Mouse (Mus musculus): ENCODE measurements around the gene Cnr2. TPM values are rescaled to one million over a fixed set of nuclear protein-coding genes. Genes with fewer than 3 reads are reported as not detected.

Gene Cnr2
- polyA plus RNA-seq, 1 experiment from 2014 or later: 4.3 TPM

DNA sequence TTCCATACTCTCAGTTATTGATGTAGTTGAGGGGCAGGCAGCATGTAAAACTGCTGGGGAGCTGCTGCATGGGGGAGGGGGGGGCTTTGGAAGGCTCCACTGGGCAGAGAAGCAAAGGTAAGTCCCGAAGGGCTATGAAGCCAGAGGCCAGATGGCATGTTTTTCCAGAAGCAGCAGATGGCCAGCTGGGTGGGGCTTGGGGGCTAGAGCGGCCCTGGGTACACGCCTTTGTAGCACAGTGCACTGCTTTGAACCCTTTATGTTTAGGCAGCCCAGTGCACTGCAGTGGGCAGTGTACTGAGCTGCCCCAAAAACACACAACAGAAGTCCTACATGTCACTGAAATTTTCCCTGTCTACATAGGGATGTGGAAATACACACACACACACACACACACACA, 17.6 kb downstream of the Cnr2 start:
- H3K9ac ChIP-seq: 0 out of 2 replicates have a peak overlapping the region, but pooled peaks have one; percentile 10
- peak overlapping the region; percentile 63 for H3K27ac ChIP-seq
- H3K4me3 ChIP-seq: no peak overlapping the region
- ATAC-seq: peak; percentile 26; the same call in 1 of the 2 replicates
- no peaks in the 10 kb centered on the region for H3K9me3 ChIP-seq (replicated peaks)
- no peaks in the 10 kb centered on the region for H3K27me3 ChIP-seq (replicated peaks)
- H3K4me2 ChIP-seq: peak overlapping the region; percentile 25
- H3K36me3 ChIP-seq: peaks cover 15% of the 10 kb centered on the region
- 10% methylated on average over 3 of the region's 3 CpGs for WGBS (ENCODE audit: insufficient replicate concordance)
- peaks cover 44% of the 10 kb centered on the region for H3K4me1 ChIP-seq

DNA sequence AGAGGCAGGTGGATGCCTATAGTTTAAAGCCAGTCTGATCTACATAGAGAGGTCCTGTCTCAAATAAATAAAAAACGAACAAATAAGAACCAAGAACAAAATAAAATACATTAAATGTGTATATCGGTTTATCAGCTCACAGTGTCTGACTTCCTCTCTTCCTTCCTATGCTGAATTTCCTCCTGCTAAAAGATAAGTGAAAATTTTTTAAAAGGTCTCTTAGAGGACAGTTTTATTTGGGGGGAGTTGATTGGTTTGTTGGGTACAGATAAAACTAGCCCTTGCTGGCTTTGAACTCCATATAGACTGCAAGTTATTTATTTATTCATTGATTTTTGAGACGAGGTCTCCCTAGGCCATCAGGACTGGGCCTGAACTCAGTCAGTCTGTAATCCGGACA, 18.2 kb downstream of the Cnr2 start:
- Histone ChIP-seq H3K4me3 (no peak overlapping the region), H3K27ac (peak overlapping the region; percentile 63; the same call in 1 of the 2 replicates), H3K9ac (0 out of 2 replicates have a peak overlapping the region, but pooled peaks have one; percentile 10), H3K27me3 (replicated peaks) (no peaks in the 10 kb centered on the region), H3K4me2 (peak overlapping the region; percentile 25), H3K36me3 (peaks cover 20% of the 10 kb centered on the region), H3K9me3 (replicated peaks) (no peaks in the 10 kb centered on the region), H3K4me1 (peaks cover 46% of the 10 kb centered on the region)
- WGBS (ENCODE audit: insufficient replicate concordance): 25% methylated on average over 4 of the region's 4 CpGs
- ATAC-seq: no peak

DNA sequence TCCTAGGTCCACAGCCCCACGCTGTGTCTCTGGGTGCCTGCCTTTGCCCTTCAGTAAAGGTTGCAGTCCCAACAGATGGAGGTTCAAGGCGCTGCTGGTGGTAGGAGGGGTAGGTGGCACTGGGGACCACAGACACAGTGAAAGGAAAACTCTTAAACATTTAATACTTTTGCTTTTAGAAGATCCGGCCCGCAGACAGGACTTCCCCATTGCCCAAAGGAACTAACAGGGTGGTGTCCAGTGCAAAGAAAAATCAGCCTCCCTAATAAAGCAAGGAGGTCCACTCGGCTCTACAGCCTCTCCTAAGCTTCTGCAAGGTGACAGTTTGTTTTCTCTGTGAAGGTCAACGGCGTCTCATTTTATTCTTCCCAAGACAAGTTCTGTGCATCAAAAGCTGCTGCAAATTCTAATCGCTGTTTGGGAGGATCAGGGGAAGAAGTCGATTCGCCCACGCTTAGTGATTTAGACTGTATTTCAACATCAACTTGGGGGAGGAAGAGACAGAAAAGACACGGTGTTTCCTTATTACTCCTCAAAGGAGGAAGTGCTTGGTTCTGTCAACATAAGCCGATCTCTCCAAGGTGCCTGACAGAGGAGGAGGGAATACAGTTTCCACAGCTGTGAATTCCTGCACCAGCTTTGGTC, 23.6 kb downstream of the Cnr2 start:
- H3K9ac ChIP-seq: no peak overlapping the region
- H3K36me3 ChIP-seq: peaks cover 43% of the 10 kb centered on the region
- no peaks in the 10 kb centered on the region for H3K27me3 ChIP-seq (replicated peaks)
- 53% methylated on average over 13 of the region's 13 CpGs for WGBS (ENCODE audit: insufficient replicate concordance)
- H3K27ac ChIP-seq: 0 out of 2 replicates have a peak overlapping the region, but pooled peaks have one; percentile 6
- ATAC-seq: no peak
- 0 out of 2 replicates have a peak overlapping the region, but pooled peaks have one; percentile 6 for H3K4me2 ChIP-seq
- 0 out of 2 replicates have a peak, but pooled peaks cover 4% of the 10 kb centered on the region for H3K9me3 ChIP-seq (replicated peaks)
- no peak overlapping the region for H3K4me3 ChIP-seq
- H3K4me1 ChIP-seq: peaks cover 32% of the 10 kb centered on the region

DNA sequence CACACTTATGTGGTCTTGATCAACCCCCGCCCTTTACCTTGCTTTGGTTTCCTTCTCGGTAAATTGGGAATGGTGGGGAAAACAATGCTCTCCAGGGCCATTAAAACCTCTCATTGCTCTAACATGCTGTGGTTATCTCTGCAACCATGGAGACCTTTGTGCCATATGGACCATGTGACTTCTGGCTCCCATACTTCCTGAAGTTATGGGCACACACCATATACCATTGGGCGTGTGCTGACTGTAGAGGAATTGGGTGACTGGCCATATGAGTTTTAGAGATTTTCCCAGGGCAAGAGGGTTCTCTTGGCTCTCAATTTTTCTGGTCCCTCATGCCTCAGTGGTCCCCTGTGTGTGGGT, 24.1 kb downstream of the Cnr2 start:
- peaks cover 28% of the 10 kb centered on the region for H3K4me1 ChIP-seq
- H3K4me3 ChIP-seq: no peak overlapping the region
- H3K27ac ChIP-seq: no peak overlapping the region
- H3K27me3 ChIP-seq (replicated peaks): no peaks in the 10 kb centered on the region
- H3K4me2 ChIP-seq: no peak overlapping the region
- peaks cover 47% of the 10 kb centered on the region for H3K36me3 ChIP-seq
- 0 out of 2 replicates have a peak, but pooled peaks cover 4% of the 10 kb centered on the region for H3K9me3 ChIP-seq (replicated peaks)
- H3K9ac ChIP-seq: no peak overlapping the region
- ATAC-seq: no peak
- WGBS (ENCODE audit: insufficient replicate concordance): 75% methylated on average over 3 of the region's 3 CpGs

DNA sequence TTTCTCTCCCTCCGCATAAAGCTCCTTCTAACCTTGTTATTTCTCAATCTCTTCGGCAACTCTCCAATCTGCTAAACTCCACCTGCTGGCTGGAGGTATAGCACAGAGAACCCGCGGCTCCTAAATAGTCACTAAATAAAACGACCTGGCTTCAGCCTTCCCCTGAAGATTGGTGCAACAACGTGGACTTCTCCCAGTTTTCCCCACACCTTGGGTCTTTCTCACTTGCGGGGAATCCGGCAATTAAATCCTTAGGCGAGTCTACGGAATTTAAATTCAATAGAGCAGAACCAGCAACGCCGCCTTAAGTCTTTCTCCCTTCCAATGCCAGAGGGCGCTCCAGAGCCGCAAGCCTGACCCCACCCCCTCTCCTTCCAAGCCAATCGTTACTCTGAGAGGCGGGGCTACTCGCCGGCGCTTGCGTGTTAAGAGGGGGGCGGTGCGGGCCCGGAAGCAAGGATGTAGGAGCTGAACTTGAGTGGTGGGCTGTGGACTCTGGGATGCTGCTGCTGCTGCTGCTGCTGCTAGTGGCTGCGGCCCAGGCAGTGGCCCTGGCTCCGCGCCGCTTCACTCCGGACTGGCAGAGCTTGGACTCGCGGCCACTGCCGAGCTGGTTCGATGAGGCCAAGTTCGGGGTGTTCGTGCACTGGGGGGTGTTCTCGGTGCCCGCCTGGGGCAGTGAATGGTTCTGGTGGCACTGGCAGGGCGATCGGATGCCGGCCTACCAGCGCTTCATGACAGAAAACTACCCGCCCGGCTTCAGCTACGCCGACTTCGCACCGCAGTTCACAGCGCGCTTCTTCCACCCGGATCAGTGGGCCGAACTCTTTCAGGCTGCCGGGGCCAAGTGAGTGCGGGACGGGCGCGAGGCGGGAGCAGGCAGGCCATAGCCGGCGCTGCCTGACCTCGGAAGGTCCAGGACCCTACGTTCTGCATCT, 25.4 kb downstream of the Cnr2 start, which contains the start of gene Fuca1:
Fuca1 (plus strand) TSS at position 432 of the 938 bp plus-strand sequence.
- peak within 1 kb of the TSS; percentile 95 for H3K4me2 ChIP-seq
- H3K27me3 ChIP-seq (replicated peaks): no peaks in the 10 kb centered on the region
- H3K27ac ChIP-seq: peak within 1 kb of the TSS; percentile 69
- peaks cover 31% of the 10 kb centered on the region for H3K4me1 ChIP-seq
- H3K9me3 ChIP-seq (replicated peaks): 0 out of 2 replicates have a peak, but pooled peaks cover 4% of the 10 kb centered on the region
- 2% methylated on average over 60 of the region's 60 CpGs for WGBS (ENCODE audit: insufficient replicate concordance)
- peaks cover 55% of the 10 kb centered on the region for H3K36me3 ChIP-seq
- H3K9ac ChIP-seq: peak within 1 kb of the TSS; percentile 87
- peak; percentile 94 for ATAC-seq
- H3K4me3 ChIP-seq: peak within 1 kb of the TSS; percentile 97

DNA sequence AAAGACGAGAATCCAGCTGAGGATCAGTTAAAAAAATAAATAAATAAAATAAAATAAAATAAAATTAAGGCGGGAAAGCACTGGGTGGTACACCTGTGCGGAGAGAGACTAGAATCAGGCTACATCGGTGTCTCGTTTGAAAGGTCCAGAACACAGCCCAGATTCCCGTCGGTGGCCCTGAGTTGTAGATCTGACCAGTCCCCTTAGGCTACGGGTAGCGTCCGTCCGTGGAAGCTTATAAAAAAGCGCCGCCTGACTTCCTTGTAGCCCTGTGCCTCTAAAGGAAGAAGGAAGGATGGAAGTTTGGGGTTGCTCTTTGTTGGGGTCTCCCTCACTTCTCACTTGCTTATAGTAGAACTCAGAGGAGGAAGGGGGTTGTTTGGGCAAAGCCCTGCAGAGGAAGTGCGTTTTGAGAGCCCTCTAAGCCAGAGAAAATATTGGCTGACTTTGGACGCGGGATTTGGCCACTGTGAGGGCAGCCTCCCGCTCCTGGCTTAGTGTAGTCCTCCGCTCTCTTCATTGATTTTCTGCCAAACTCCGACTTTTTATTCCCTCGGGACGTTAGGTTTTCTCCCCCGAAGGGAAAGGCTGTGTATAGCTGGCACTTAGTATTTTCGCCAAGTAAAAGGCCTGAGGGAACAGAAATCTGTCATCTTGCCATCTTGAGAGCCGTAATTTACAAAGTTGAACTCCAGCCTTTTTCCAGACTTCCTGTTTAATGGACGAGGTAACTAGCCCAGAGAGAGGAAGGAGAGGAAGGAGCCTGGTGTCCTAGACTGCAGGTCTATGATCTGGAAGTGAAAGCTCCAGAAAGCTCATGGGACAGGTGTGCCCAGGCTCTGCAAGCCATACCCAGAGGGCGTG, 26.3 kb downstream of the Cnr2 start:
- H3K27me3 ChIP-seq (replicated peaks): no peaks in the 10 kb centered on the region
- 13% methylated on average over 26 of the region's 26 CpGs for whole genome bisulfite sequencing (ENCODE audit: insufficient replicate concordance)
- H3K4me2 ChIP-seq: peak overlapping the region; percentile 95
- 0 out of 2 replicates have a peak, but pooled peaks cover 4% of the 10 kb centered on the region for H3K9me3 ChIP-seq (replicated peaks)
- ATAC-seq: no peak
- H3K9ac ChIP-seq: peak overlapping the region; percentile 87
- H3K36me3 ChIP-seq: peaks cover 63% of the 10 kb centered on the region
- peak overlapping the region; percentile 97 for H3K4me3 ChIP-seq
- peaks cover 40% of the 10 kb centered on the region for H3K4me1 ChIP-seq
- H3K27ac ChIP-seq: peak overlapping the region; percentile 69

DNA sequence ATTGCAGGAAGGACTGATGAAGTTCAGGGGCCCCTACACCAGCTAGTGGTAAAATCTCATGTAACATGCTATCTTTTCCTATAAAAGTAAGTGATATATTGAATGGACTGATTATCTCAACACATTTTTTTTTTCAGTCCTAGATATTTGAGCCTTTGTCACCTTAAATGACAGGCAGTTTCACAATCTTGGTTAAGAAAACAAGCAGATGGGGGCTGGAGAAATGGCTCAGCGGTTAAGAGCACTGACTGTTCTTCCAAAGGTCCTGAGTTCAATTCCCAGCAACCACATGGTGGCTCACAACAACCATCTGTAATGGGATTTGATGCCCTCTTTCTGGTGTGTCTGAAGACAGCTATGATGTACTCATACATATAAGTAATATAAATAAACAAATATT, 27.0 kb downstream of the Cnr2 start:
- Histone ChIP-seq H3K27me3 (replicated peaks) (no peaks in the 10 kb centered on the region), H3K4me1 (peaks cover 47% of the 10 kb centered on the region), H3K9ac (0 out of 2 replicates have a peak overlapping the region, but pooled peaks have one; percentile 87), H3K36me3 (peaks cover 58% of the 10 kb centered on the region), H3K27ac (no peak overlapping the region), H3K4me3 (peak overlapping the region; percentile 97; the same call in 1 of the 2 replicates), H3K9me3 (replicated peaks) (0 out of 2 replicates have a peak, but pooled peaks cover 4% of the 10 kb centered on the region), H3K4me2 (peak overlapping the region; percentile 95)
- WGBS (ENCODE audit: insufficient replicate concordance): 85% methylated on average over 1 of the region's 1 CpGs
- no peak for ATAC-seq

DNA sequence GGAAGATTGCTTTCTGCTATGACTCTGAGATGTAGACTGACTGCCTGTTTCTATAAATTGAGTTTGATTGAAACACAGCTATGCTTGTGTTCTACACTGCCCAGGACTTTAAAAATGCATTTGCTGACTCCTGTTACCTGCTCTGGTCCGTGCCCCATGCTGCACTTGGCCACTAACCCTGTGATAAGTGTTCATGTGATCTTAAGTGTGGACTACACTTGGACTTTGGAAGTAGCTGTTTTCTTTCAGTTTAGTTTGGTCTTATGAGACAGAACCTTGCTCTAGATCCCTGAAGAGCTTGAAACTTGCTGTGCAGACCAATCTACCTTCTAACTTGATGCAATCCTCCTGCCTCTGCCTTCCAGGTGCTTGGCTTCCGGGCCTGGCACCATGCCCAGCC, 29.2 kb downstream of the Cnr2 start:
- Histone ChIP-seq H3K4me2 (no peak overlapping the region), H3K9ac (no peak overlapping the region; the same call in 1 of the 2 replicates), H3K36me3 (peaks cover 43% of the 10 kb centered on the region), H3K27me3 (replicated peaks) (no peaks in the 10 kb centered on the region), H3K27ac (no peak overlapping the region), H3K4me3 (no peak overlapping the region), H3K9me3 (replicated peaks) (0 out of 2 replicates have a peak, but pooled peaks cover 4% of the 10 kb centered on the region), H3K4me1 (peaks cover 36% of the 10 kb centered on the region)
- ATAC-seq: no peak
- WGBS (ENCODE audit: insufficient replicate concordance): 73% methylated on average over 2 of the region's 2 CpGs

DNA sequence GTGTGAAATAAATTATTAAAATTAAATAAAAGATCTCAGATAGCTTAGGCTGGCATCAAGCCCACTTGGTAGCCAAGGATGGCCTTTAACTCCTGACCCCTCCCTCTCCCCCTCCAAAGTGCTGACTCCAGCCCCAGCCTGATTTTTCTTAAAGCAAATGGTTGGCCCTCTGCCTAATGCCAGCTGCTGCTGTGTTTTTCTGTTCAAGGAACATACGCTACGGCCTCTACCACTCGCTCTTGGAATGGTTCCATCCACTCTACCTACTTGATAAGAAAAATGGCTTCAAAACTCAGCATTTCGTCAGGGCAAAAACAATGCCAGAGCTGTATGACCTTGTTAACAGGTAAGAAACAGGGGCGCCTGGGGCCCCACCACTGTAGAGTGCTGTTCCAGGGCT, 30.1 kb downstream of the Cnr2 start:
- no peak for ATAC-seq
- H3K36me3 ChIP-seq: peaks cover 46% of the 10 kb centered on the region
- WGBS (ENCODE audit: insufficient replicate concordance): 76% methylated on average over 5 of the region's 5 CpGs
- no peak overlapping the region for H3K4me3 ChIP-seq
- peaks cover 36% of the 10 kb centered on the region for H3K4me1 ChIP-seq
- no peak overlapping the region for H3K4me2 ChIP-seq
- no peak overlapping the region for H3K27ac ChIP-seq
- H3K9me3 ChIP-seq (replicated peaks): no peaks in the 10 kb centered on the region
- H3K9ac ChIP-seq: no peak overlapping the region
- H3K27me3 ChIP-seq (replicated peaks): no peaks in the 10 kb centered on the region

DNA sequence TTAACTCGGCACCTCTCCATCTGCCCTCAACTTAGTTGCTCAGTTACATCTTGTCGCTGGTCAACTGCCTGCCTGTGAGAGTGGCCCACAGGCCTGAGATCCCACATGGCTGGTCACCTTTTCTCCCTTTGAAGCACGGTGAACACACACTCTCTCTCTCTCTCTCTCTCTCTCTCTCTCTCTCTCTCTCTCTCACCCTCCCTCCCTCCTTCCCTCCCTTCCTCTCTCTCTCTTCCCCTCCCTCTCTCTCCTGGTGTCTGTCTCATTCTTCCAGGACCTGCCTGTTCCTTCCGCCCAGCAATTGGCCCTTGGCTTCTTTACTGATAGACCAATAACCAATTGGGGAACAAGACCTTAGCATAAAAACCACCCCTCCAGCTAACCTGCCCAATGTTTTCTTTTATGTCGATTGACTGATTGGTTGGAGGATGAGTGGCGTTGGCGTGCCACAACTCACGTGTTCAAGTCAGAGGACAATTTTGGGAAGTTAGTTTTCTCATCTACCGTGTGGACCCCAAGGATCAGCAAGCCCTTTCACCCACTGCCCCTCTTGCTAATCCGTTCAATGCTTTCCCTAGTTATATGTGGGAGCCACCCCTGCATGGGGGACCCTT, 31.1 kb downstream of the Cnr2 start:
- no peak for ATAC-seq
- 67% methylated on average over 10 of the region's 10 CpGs for WGBS (ENCODE audit: insufficient replicate concordance)
- H3K4me1 ChIP-seq: peaks cover 32% of the 10 kb centered on the region

DNA sequence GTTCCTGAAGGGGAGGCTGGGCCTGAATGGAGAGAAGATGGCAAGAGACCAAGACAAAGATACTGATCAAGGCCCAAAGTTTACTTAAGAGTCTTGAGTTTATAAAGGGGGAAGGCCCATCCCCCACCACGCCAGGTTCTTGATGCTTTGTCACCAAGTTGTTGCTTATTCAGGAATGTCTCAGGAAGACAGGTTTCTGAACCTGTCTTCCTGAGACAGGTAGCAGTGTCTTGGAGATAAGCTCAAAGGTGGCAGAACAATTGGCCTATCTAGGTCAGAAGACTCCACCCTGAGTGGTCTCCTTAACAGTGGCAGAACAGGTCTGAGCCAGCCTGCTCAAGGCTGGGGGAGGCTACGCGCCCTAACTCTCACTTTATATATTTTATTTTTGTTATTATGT, 31.7 kb downstream of the Cnr2 start:
- Histone ChIP-seq H3K27ac (no peak overlapping the region), H3K4me2 (no peak overlapping the region), H3K4me1 (peaks cover 26% of the 10 kb centered on the region), H3K9me3 (replicated peaks) (no peaks in the 10 kb centered on the region), H3K27me3 (replicated peaks) (no peaks in the 10 kb centered on the region), H3K9ac (no peak overlapping the region), H3K36me3 (peaks cover 58% of the 10 kb centered on the region), H3K4me3 (no peak overlapping the region)
- no peak for ATAC-seq
- 78% methylated on average over 3 of the region's 3 CpGs for WGBS (ENCODE audit: insufficient replicate concordance)

More for the DNA sequence above, 31.1 kb downstream of the Cnr2 start:
- Histone ChIP-seq H3K27ac (0 out of 2 replicates have a peak overlapping the region, but pooled peaks have one; percentile 12), H3K27me3 (replicated peaks) (no peaks in the 10 kb centered on the region), H3K4me3 (no peak overlapping the region), H3K9me3 (replicated peaks) (no peaks in the 10 kb centered on the region), H3K36me3 (peaks cover 55% of the 10 kb centered on the region), H3K4me2 (no peak overlapping the region), H3K9ac (no peak overlapping the region)

Measured in liver, embryonic 12.5 days (tissue).